Mouse (Mus musculus): ENCODE results near the gene Rec114.

Gene Rec114

GRCm38 (mm10) chr9:58659989-58660388, 83.8 kb downstream of the Rec114 start:
- DNase-seq, result no peak

- no peak for DNase-seq
These were observed 84.4 kb downstream of the Rec114 start for GRCm38 (mm10) chr9:58659331-58659730.

- DNase-seq, result no peak
These were observed 85.0 kb downstream of the Rec114 start for GRCm38 (mm10) chr9:58658596-58659309.

GRCm38 (mm10) chr9:58657735-58658512, 85.8 kb downstream of the Rec114 start:
- no peak for DNase-seq

GRCm38 (mm10) chr9:58656824-58657223, 86.9 kb downstream of the Rec114 start:
- DNase-seq, result no peak

GRCm38 (mm10) chr9:58656396-58656795, 87.4 kb downstream of the Rec114 start:
- peak; percentile 27 to 42 for DNase-seq

- no peak for DNase-seq
These were observed 89.3 kb downstream of the Rec114 start for GRCm38 (mm10) chr9:58654494-58654893.

GRCm38 (mm10) chr9:58651993-58652392, 91.8 kb downstream of the Rec114 start:
- DNase-seq, result peak; percentile 52 to 59

GRCm38 (mm10) chr9:58649265-58649626, 94.5 kb downstream of the Rec114 start:
- no peak for DNase-seq

GRCm38 (mm10) chr9:58648406-58649264, 95.1 kb downstream of the Rec114 start:
- DNase-seq, result no peak

- no peak for DNase-seq
These were observed 113.3 kb downstream of the Rec114 start for GRCm38 (mm10) chr9:58630441-58630840.

- no peak for DNase-seq
These were observed 116.6 kb downstream of the Rec114 start for GRCm38 (mm10) chr9:58627197-58627596.

GRCm38 (mm10) chr9:58623009-58623408, 120.8 kb downstream of the Rec114 start:
- no peak for DNase-seq

GRCm38 (mm10) chr9:58615064-58615938, 128.5 kb downstream of the Rec114 start:
- DNase-seq, result no peak

GRCm38 (mm10) chr9:58613790-58614189, 130.0 kb downstream of the Rec114 start:
- DNase-seq, result no peak

All from B cell, adult 2 months (primary cell).